Mouse (Mus musculus) lung, embryonic 16.5 days (tissue): ENCODE results near the gene Pcbp2. TPM values are rescaled to one million over a fixed set of nuclear protein-coding genes. Genes with fewer than 3 reads are reported as not detected.
A peak's percentile ranks its signal among the peaks of the same experiment; 100 is the strongest.

Experiments used
- ATAC-seq: fragments of 200-750 bp; cut with Nextera tagmentation; 2 replicates; pipeline ENCODE4 v1.8.0; 2017; ENCODE audit warnings: low read depth, mild to moderate bottlenecking, moderate library complexity
- H3K27ac ChIP-seq: fragments of 300-500 bp; sonication (generic); 2 replicates; pipeline ENCODE4 v1.5.1; 2014; ENCODE audit warnings: mild to moderate bottlenecking, control low read depth, low read length
- H3K27me3 ChIP-seq: fragments of 300-500 bp; sonication (generic); 2 replicates; pipeline ENCODE4 v1.6.1; 2014; ENCODE audit warnings: low read depth, low read length, mixed read lengths; ENCODE audit not compliant: control insufficient read depth, insufficient read depth
- H3K36me3 ChIP-seq: fragments of 300-500 bp; sonication (generic); 2 replicates; pipeline ENCODE4 v1.6.1; 2014; ENCODE audit warnings: low read length; ENCODE audit not compliant: control insufficient read depth, insufficient read depth
- H3K4me1 ChIP-seq: fragments of 300-500 bp; sonication (generic); replicated peaks from 2 replicates; pipeline ENCODE4 v1.6.1; 2014; ENCODE audit warnings: low read length, mixed read lengths; ENCODE audit not compliant: control insufficient read depth, insufficient read depth
- H3K4me2 ChIP-seq: fragments of 300-500 bp; sonication (generic); 2 replicates; pipeline ENCODE4 v1.6.1; 2014; ENCODE audit warnings: low read depth, low read length, control low read depth
- H3K4me3 ChIP-seq: fragments of 300-500 bp; sonication (generic); 2 replicates; pipeline ENCODE4 v1.5.1; 2014; ENCODE audit warnings: mild to moderate bottlenecking, low read length, control low read depth
- H3K9ac ChIP-seq: fragments of 300-500 bp; sonication (generic); 2 replicates; pipeline ENCODE4 v1.6.1; 2014; ENCODE audit warnings: low read length, control low read depth
- H3K9me3 ChIP-seq: fragments of 300-500 bp; sonication (generic); 2 replicates; pipeline ENCODE4 v1.6.1; 2016; ENCODE audit warnings: low read length; ENCODE audit not compliant: control insufficient read depth
- WGBS: fragments of 180-500 bp; shearing (Covaris S2); extraction: QIAGEN DNeasy Blood & Tissue Kit; methylation state at CpG from one replicate; pipeline ENCODE4 v1.1.7; 2014; 5-methylcytosine and 5-hydroxymethylcytosine counted together
- polyA plus RNA-seq: library from polyadenylated mRNA; unstranded; fragments of >200 nt; fragmentation: Nextera tagmentation; extraction: Ambion mirVana; gene quantifications from 2 replicates; pipeline ENCODE4 v1.2.1, GENCODE M21; 2015

The Pcbp2 gene
- polyA plus RNA-seq, 1 experiment from 2014 or later = 199 TPM

DNA sequence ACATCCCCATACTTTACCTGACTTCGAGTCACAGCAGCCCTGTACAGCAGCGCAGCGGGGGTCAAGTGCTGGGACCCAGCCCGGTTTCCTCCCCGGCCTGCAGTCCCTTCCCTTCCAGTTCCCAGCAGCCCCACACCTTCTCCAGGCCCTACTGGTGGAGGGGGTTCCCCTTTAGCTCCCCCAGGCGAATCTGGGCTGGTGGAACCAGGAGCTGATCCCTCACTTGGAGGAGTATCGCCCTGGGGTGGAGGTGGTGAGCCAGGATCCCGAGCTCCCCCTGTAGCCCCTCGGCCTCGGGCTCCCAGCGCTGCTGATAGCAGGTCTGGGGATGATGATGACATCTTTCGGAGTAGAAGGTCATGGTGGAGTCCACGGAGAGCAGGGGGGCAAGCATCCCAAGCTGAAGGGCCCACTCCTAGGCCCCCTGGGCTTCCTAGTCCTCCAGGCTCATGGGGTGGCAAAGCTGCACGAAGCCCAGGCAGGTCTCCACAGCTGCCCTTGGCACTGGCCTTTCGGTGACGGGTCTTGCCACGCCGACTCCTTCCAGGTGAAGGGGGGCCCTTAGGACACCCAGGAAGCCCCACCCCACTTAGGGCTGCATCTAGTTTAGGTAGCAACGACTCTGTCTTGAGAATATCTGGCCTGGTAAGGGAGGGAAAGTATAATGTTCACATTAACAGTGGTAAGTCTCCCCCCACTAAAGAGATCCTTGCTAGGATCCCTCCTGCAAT is 30.9 kb downstream of the Pcbp2 start:
- no peak overlapping the region for H3K9ac ChIP-seq
- H3K4me1 ChIP-seq = peaks cover 3% of the 10 kb centered on the region; the same call in 1 of the 2 replicates
- 82% methylated on average over 19 of the region's 19 CpGs for WGBS
- 0 out of 2 replicates have a peak, but pooled peaks have one; percentile 13 for ATAC-seq
- H3K4me3 ChIP-seq = no peak overlapping the region
- H3K9me3 ChIP-seq = no peaks in the 10 kb centered on the region
- no peaks in the 10 kb centered on the region for H3K27me3 ChIP-seq
- no peak overlapping the region for H3K27ac ChIP-seq
- peaks cover 63% of the 10 kb centered on the region for H3K36me3 ChIP-seq
- no peak overlapping the region for H3K4me2 ChIP-seq

DNA sequence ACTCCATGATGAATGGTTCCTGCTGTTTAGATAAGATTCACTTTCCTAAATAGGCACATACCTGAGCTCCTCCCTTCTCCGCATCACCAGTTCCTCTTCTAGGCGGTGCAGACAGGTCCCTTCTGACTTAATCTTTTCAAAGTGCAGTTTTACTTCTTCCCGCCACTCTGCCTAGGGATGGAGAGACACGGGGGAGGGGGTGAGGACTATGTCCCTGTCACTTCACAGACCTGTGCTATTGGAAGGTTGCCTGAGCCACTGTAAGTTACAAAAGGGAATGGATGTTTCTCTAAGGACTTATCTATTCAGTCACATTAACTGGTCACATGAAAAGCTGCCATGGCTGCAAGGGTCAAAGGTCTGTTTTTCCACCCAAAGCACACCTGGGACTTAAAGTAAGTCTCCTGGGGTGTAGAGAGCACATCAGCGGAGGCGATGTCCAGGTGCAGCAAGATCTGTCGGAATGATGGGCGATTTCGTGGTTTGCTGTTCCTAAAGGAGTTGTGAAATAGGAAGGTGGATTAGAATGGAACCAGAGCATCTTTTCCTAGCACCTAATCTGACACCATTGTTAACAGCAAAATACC is 32.0 kb downstream of the Pcbp2 start:
- WGBS = 72% methylated on average over 9 of the region's 9 CpGs
- ATAC-seq = no peak
- Histone ChIP-seq H3K36me3 (peaks cover 55% of the 10 kb centered on the region), H3K27ac (no peak overlapping the region), H3K4me2 (no peak overlapping the region), H3K27me3 (no peaks in the 10 kb centered on the region), H3K4me1 (peaks cover 3% of the 10 kb centered on the region; the same call in 1 of the 2 replicates), H3K9ac (no peak overlapping the region), H3K4me3 (no peak overlapping the region), H3K9me3 (no peaks in the 10 kb centered on the region)

- no peak for ATAC-seq
- Histone ChIP-seq H3K27me3 (no peaks in the 10 kb centered on the region), H3K27ac (no peak within 1 kb of the TSS), H3K9me3 (no peaks in the 10 kb centered on the region), H3K9ac (no peak within 1 kb of the TSS), H3K4me1 (peaks cover 3% of the 10 kb centered on the region; the same call in 1 of the 2 replicates), H3K36me3 (peaks cover 46% of the 10 kb centered on the region), H3K4me3 (no peak within 1 kb of the TSS), H3K4me2 (no peak within 1 kb of the TSS)
- WGBS = 88% methylated on average over 1 of the region's 1 CpGs
Observed at GRCm38 (mm10) chr15:102503447-102503846, 33.1 kb downstream of the Pcbp2 start, which contains the start of gene Gm10337. Gene Gm10337, plus strand, starts transcription at chr15:102503722.

GRCm38 (mm10) chr15:102503924-102504782 is 33.8 kb downstream of the Pcbp2 start:
- 83% methylated on average over 9 of the region's 9 CpGs for WGBS
- H3K4me3 ChIP-seq = no peak overlapping the region
- H3K27ac ChIP-seq = no peak overlapping the region
- no peaks in the 10 kb centered on the region for H3K9me3 ChIP-seq
- peaks cover 43% of the 10 kb centered on the region for H3K36me3 ChIP-seq
- H3K27me3 ChIP-seq = no peaks in the 10 kb centered on the region
- peaks cover 3% of the 10 kb centered on the region; the same call in 1 of the 2 replicates for H3K4me1 ChIP-seq
- ATAC-seq = no peak
- H3K4me2 ChIP-seq = no peak overlapping the region
- no peak overlapping the region for H3K9ac ChIP-seq

- H3K27ac ChIP-seq = no peak overlapping the region
- no peaks in the 10 kb centered on the region for H3K27me3 ChIP-seq
- H3K9ac ChIP-seq = no peak overlapping the region
- 62% methylated on average over 12 of the region's 12 CpGs for WGBS
- peaks cover 32% of the 10 kb centered on the region for H3K36me3 ChIP-seq
- H3K4me3 ChIP-seq = no peak overlapping the region
- peaks cover 8% of the 10 kb centered on the region for H3K4me1 ChIP-seq
- H3K4me2 ChIP-seq = no peak overlapping the region
- H3K9me3 ChIP-seq = no peaks in the 10 kb centered on the region
- no peak for ATAC-seq
Observed at GRCm38 (mm10) chr15:102505073-102505769, 34.9 kb downstream of the Pcbp2 start.

DNA sequence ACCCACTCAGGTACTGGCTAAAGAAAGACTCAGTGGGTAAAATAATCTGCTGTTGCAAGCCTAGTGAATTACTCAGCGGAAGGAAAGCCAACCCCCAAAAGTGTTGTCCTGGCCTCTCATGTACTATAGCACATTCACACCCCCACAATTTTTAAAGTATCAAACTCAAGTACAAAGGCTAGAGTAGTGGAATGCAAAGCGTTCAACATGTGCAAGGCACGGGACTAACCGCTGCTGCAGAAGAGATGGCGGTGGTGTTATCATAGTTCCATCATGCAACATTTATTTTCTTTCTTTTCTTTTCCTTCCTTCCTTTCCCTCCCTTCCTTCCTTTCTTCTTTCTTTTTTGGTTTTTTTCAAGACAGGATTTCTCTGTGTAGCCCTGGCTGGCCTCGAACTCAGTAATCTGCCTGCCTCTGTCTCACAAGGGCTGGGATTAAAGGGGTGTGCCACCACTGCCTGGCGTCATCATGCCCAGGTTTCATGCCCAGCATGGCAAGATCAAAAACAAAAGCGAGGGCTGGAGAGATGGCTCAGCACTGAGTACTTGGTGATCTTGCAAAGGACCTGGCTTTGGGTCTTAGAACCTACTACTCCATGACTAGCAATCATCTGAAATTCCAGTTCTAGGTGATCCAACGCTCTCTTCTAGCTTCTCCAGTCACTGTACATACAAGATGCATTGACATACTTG is 35.6 kb downstream of the Pcbp2 start:
- no peak for ATAC-seq
- Histone ChIP-seq H3K4me3 (no peak overlapping the region), H3K27ac (no peak overlapping the region), H3K9ac (no peak overlapping the region), H3K36me3 (peaks cover 25% of the 10 kb centered on the region), H3K4me1 (peaks cover 10% of the 10 kb centered on the region), H3K27me3 (no peaks in the 10 kb centered on the region), H3K4me2 (no peak overlapping the region), H3K9me3 (no peaks in the 10 kb centered on the region)
- WGBS = 60% methylated on average over 9 of the region's 9 CpGs

DNA sequence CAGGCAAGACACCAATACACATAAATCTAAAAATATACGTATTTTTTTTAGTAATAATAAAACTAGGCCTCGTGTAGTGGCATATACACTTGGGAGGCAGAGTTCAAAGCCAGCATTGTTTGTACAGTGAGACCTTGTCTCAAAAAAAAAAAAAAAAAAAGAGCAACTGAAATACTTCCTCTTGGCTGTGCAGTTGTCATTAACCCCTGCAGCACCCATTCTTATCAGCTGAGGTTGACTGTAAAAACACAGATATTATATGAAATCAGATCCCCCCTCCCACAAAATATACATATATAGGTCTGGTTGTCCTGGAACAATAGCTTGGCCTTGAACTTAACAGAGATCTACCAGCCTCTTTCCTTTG is 36.1 kb downstream of the Pcbp2 start:
- H3K27me3 ChIP-seq = no peaks in the 10 kb centered on the region
- H3K4me1 ChIP-seq = peaks cover 16% of the 10 kb centered on the region
- H3K36me3 ChIP-seq = peaks cover 20% of the 10 kb centered on the region
- ATAC-seq = no peak
- H3K4me2 ChIP-seq = no peak overlapping the region
- H3K4me3 ChIP-seq = no peak overlapping the region
- WGBS = 13% methylated on average over 2 of the region's 2 CpGs
- no peaks in the 10 kb centered on the region for H3K9me3 ChIP-seq
- no peak overlapping the region for H3K9ac ChIP-seq
- no peak overlapping the region for H3K27ac ChIP-seq

DNA sequence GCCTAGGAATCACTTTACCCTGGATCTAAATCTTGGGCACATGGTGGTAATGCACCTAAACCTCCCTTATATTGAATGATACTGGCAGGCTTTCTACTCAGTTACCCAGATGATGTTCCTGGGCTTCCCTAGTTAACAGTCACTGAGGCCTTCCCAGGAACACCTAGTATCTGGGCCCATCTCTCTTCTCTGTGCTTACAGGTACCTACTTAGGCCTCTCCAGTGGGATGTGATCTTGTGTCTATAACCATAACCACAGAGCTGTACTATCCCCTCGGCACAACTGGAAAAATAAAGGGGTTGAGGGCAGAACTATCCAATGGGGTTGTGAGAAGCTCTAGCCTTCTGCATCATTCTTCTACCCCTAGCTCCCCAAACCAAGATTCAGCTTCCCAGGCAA is 36.5 kb downstream of the Pcbp2 start:
- no peak overlapping the region for H3K4me2 ChIP-seq
- no peaks in the 10 kb centered on the region for H3K9me3 ChIP-seq
- WGBS = 77% methylated on average over 1 of the region's 1 CpGs
- no peaks in the 10 kb centered on the region for H3K27me3 ChIP-seq
- peaks cover 17% of the 10 kb centered on the region for H3K36me3 ChIP-seq
- H3K4me1 ChIP-seq = peaks cover 17% of the 10 kb centered on the region
- H3K27ac ChIP-seq = no peak overlapping the region
- ATAC-seq = no peak
- no peak overlapping the region for H3K9ac ChIP-seq
- no peak overlapping the region for H3K4me3 ChIP-seq
